Mouse (Mus musculus): Measurements from ENCODE around the gene Psma5. TPM values are rescaled to one million over a fixed set of nuclear protein-coding genes. Genes with fewer than 3 reads are reported as not detected.
"Not testable (repeated sequence)": the region's sequence is repeated elsewhere in the genome, so short reads cannot be mapped to it uniquely, and the experiment has no call there.

The Psma5 gene
- polyA plus RNA-seq (2012; rRNA removed), result 86.3 and 92.7 TPM in 2 replicates

GRCm38 (mm10) chr3:108256719-108257637 is at the start of gene Psma5:
Psma5 (plus strand) TSS chr3:108256926.
- under 1% methylated on average over 79 of the region's 79 CpGs for WGBS
- peak; percentile 99 for DNase-seq (ENCODE audit: low read depth, low spot score)

DNA sequence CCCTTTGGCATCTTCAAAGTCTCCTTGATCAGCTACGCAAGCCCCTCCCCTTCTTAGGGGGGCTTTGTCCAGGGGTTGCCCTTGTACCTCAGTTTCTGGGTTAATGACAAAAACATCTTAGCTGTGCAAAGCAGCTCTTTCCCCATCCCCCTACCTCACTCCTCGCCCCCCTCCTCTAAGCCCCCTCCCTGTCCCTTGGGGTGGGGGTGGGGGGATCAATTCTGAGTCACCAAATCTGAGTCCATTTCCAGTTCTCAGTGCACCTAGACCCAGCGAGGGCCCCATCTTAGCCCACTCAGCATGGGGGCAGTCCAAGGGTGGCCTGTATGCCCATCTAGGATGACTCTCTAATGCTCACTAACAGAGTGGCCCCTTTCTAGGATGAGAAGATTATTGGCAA is 47.7 kb upstream of the Psma5 start:
- DNase-seq (ENCODE audit: low read depth, low spot score), result no peak
- WGBS, result 89% methylated on average over 3 of the region's 3 CpGs

DNA sequence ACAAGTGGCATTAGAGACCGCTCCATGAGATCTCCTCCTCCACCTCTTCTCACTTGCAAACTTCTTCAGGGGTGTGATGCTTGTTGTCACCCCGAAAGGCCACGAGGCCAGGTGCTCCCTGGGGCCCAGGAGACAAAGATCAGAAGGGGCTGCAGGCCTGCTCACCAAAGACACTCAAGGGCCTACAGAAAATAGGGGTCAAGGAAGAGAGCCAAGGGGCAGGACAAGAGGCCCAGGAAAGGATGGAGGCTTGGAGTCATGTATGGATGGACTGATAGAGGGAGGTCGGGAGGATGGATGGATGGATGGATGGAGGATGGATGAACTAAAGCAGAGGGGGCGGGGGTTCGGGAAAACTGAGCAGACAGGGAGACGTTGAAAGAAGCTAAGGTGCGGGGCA is 47.2 kb upstream of the Psma5 start:
- WGBS, result 9% methylated on average over 8 of the region's 8 CpGs

GRCm38 (mm10) chr3:108209946-108210770 is 46.6 kb upstream of the Psma5 start:
- peak; percentile 91 for DNase-seq (ENCODE audit: low read depth, low spot score)
- WGBS, result 1% methylated on average over 72 of the region's 72 CpGs

More for the DNA sequence above, 47.2 kb upstream of the Psma5 start:
- DNase-seq (ENCODE audit: low read depth, low spot score), result no peak

DNA sequence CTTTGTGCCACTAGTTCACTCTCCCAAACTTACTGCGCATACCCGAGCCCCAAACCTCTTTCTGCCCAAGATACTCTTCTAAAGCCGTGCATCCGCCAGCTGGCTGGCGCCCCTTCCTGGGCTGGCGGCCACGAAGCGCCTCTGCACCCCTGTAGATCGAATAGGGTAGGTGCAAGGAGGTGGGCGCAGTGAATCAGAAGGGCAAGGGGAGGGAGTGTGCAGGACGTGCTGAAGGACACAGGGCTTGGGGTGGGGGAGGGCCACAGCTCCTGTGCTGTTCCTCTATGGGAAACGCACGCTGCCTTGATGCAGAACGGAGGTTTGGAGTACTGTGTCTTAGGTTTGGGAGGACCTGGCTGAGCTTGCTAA is 46.0 kb upstream of the Psma5 start, which contains the start of gene Atxn7l2:
TSS of gene Atxn7l2 (minus strand) at position 164 of the 369 bp plus-strand sequence.
- under 1% methylated on average over 14 of the region's 14 CpGs for WGBS
- no peak for DNase-seq (ENCODE audit: low read depth, low spot score)

DNA sequence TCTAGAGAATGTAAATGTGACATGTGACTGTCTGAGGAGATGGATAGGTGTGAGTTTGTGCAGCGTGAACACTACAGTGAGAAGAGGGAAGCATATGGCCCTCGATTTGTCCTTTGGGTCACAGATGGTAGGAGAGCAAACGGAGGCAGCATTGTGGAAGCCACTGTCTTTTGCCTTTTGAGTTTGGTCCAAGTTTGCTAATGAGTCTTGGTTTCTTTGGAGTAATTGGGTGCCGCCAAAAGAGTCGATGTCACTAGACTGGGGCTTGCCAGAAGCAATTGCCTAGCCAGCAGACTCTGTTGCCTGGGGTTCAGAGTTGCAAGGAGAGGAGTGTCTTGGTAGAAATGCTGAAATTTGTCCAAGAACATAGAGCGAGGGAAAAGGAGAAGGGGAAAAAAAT is 44.9 kb upstream of the Psma5 start:
- WGBS, result 86% methylated on average over 6 of the region's 6 CpGs

GRCm38 (mm10) chr3:108212406-108212805 is 44.3 kb upstream of the Psma5 start:
- WGBS, result 71% methylated on average over 8 of the region's 8 CpGs
- DNase-seq (ENCODE audit: low read depth, low spot score), result no peak

More for the DNA sequence above, 44.9 kb upstream of the Psma5 start:
- DNase-seq (ENCODE audit: low read depth, low spot score), result no peak

DNA sequence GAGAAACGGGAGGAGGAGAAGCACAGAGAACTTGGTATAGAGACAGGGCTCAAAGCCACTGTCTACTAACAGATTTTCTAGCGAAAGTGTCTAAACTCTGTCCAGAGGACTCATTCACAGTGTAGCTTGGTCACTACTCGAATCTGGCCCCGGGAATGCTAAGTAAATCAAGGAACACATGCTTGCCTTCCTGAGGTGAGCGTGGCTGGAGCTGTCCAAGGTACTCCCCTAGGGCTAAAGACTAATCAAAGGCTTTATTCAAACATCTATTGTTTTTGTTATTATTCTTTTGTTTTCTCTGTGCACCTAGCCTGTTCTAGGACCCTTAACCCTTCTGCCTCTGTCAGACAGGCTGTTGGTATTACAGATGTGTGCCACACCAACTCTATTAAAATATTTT is 42.0 kb upstream of the Psma5 start:
- no peak for DNase-seq (ENCODE audit: low read depth, low spot score)
- WGBS, result 18% methylated on average over 5 of the region's 5 CpGs

GRCm38 (mm10) chr3:108220661-108221060 is 36.1 kb upstream of the Psma5 start:
- 67% methylated on average over 3 of the region's 3 CpGs for WGBS
- no peak for DNase-seq (ENCODE audit: low read depth, low spot score)

GRCm38 (mm10) chr3:108225711-108226557 is 30.8 kb upstream of the Psma5 start:
- WGBS, result 4% methylated on average over 64 of the region's 67 CpGs
- DNase-seq (ENCODE audit: low read depth, low spot score), result no peak

DNA sequence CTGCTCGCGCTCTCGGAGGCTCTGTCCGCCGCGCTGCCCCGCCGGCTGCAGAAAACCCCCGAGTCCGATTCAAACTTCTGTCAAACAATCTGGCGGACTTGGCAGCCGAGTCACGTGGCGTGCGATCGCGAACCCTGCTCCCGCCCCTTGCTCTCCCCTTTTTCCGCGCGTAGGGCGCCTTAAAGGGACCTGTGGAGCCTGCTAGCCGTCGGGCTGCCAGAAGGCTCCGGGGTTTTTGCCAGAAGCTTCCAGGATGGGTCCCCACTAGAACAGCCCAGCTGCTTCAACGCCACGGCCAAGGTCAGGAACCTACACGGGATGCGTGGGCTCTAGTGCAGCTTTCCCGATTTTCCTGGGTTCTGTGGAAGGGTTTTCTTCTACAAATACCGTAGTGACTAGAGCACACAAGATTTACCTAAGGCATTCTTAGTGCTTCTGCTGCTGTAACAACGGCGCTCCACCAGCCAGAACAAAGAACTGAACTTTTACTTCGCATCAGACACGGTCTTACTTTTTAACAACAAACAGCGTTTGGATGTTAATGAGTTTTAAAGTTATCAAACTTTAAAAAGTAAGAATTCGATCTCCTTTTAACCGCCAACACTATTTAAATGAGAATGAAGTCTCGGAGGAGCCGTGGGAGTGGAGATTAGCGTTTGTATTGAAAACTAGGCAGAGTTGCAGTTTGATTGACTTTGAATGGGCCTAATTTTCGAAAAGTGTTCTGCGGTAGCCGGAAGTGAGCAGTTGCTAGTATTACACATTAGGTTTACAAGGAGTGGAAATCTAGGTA is 30.0 kb upstream of the Psma5 start, which contains the start of gene Sypl2:
TSS of gene Sypl2 (minus strand) at position 91 of the 793 bp plus-strand sequence.
- no peak for DNase-seq (ENCODE audit: low read depth, low spot score)
- 6% methylated on average over 44 of the region's 44 CpGs for WGBS

DNA sequence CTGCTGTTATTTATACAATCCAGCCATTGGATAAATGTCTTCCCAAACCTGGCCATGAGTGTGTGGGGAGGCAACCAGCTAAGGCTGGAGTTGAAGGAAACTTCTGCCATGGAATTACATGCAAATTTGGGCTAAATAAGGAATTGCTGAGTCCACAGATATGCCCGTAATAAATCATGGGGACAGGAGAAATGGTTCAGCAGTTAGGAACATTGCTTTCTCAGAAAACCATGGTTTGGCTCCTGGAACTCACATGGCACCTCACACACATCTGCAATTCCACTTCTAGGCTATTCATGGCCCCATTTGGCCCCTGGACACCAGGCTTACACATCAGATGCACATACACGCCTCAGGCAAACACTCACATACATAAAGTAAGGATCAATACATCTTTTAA is 29.2 kb upstream of the Psma5 start:
- no peak for DNase-seq (ENCODE audit: low read depth, low spot score)
- WGBS, result 78% methylated on average over 2 of the region's 2 CpGs

DNA sequence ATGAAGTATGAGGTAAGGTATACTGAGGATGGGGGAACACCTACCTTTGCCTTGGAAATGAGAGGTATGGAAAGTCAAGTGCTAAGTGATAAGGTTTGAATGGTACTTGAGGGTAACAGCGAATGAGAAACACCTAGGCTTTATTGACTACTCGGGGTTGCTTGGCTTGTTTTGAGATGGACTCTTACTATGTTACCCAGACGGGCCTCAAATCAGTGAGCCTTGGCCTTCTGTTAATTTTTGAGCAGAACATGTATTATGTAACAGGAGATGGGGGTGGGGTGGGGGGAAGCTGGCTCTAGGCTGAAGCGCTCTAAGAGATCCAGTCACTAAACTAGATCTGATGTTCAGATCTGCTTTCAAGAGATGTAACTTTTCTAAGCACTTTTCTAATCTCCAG is 25.1 kb upstream of the Psma5 start:
- 82% methylated on average over 4 of the region's 4 CpGs for WGBS
- no peak for DNase-seq (ENCODE audit: low read depth, low spot score)

GRCm38 (mm10) chr3:108237474-108238102 is 19.1 kb upstream of the Psma5 start:
- WGBS, result 85% methylated on average over 4 of the region's 4 CpGs

DNA sequence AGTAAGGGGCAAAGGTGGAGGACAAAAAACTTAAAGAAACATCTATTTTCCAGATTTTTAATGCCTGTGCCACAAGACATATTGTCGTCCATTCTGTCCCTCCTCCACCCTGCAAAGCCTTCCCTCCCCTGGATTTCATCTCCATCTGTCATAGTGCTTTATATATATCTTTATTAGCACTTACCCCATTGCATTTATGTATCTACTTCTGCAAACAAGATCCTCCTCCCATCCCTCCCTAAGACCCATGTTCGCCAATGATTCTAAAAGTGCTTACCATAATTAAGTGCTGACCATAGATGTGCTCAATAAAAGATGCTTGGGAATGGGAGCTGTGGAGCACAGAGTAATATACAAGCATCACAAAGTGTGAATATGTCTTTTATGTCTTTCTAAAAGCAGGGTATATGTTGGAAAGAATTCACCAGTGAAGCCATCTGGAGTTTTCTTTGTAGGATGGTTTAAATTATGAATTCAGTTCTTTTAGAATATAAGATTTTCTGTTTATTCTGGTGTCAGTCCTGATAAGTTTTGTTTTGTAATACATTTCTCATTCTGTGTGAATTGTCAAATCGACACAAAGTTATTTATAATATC is 15.4 kb upstream of the Psma5 start:
- no peak for DNase-seq (ENCODE audit: low read depth, low spot score)
- WGBS, result 86% methylated on average over 3 of the region's 3 CpGs

More at GRCm38 (mm10) chr3:108237474-108238102, 19.1 kb upstream of the Psma5 start:
- not testable (repeated sequence) for DNase-seq (ENCODE audit: low read depth, low spot score)

GRCm38 (mm10) chr3:108246857-108247256 is 9.9 kb upstream of the Psma5 start:
- DNase-seq (ENCODE audit: low read depth, low spot score), result no peak
- 81% methylated on average over 2 of the region's 2 CpGs for WGBS

DNA sequence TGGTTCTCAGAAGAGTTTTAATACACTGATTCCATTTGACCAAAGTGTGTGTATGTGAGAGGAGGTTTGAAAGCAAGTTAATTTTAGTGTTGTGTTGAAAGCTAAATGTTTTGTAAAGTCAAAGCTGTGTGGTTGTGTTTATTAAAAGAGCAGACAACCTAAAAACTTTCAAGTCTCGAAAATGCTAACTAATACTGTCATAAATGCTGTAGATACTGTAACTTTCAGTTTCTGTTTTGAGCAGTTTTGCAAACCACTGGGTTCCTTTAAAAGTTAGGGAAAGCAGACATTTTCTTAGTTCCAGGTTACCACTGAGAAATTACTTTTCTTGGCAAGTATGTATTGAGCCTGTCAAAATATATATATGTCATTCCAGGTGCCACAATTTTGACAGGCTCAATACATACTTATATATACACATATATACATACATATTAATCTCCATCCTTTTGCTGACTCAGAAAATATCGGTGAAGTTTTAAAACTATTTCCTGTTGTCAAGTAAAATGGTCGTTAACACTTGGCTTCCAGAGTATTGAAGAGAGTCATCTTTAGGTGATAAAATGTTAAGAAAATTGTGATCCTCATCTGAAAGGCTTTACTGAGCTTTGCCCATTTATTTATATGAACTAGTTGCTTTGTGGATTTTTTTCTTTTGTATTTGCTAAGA is 1.2 kb downstream of the Psma5 start:
- DNase-seq (ENCODE audit: low read depth, low spot score), result no peak
- 23% methylated on average over 3 of the region's 3 CpGs for WGBS

Data from large intestine, adult 2 months (tissue).